Mouse (Mus musculus) spleen, adult 12 weeks (tissue): ENCODE data around the gene Aifm2.

Experiments used
- DNase-seq: peaks from one replicate; pipeline ENCODE4 v3.0.0; 2022; ENCODE audit warnings: low spot score

Gene Aifm2

DNA sequence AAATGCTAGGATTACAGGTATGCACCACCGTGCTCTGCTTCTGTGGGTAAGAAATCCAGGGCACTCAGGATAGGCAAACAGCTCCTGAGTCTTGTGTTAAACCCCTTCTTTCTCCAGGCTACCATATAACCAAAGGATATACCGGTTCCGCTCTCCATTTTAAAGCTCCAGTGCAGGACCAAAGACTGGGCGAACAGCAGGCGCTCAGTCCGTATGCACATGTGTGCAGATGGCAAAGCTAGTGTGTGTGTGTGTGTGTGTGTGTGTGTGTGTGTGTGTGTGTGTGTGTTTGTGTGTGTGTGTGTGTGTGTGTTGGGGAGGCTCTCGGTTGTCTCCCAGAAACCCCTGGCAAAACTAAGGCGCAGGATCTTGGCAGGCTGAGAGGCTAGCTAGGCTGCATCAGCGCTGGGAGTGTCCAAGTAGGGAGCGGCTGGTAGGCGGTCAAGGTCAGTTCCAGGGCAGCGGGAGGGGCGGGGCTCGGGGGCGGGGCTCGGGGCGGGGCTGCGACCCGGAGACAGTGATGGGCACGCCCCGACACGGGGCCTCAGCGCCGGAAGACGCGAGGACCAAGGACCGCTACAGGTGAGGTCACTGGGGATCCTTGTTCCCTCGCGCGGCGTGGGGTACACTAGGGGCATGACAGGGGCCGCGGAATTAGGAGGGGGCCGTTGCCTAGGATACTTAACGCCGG lies at the start of gene Aifm2:
TSS of gene Aifm2 (plus strand) at position 493 of the 691 bp plus-strand sequence.
- DNase-seq: peak; percentile 34

DNA sequence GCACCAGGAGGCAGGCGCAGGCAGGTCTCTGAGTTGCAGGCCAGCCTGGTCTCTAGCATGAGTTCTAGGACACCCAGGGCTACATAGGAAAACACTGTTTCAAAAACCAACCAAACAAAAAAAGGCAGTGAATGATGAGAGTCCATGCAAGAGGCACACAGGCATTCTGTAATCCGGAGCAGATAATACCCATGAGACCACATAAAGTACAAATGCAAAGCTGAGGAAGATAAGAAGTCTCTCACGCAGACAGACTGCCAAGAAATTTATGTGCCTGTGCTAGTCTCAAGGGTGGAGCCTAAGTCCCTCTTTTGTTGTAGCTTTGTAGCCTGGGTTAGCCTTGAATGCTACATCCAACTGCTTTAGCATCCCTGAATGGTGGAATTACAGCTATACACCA lies 49.4 kb upstream of the Aifm2 start:
- no peak for DNase-seq

DNA sequence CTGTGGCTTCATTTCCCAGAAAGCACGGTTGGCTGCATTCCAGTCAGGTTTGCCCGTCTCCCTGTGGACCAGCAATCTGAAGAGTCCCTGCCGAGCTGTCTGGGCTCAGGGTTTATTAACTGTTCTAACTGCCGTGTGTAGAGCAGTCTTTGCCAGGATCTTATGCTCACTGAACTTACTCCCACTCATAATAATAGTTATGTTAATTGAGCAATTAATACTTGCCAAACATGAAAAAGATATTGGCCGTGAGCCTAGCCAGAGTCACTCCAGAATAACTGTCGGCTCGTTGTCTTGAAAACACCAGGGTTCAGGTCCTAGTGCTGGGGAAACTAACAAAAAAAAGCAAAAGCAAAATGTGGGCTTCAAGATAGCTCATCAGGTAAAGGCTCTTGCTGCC lies 45.8 kb upstream of the Aifm2 start:
- no peak for DNase-seq

DNA sequence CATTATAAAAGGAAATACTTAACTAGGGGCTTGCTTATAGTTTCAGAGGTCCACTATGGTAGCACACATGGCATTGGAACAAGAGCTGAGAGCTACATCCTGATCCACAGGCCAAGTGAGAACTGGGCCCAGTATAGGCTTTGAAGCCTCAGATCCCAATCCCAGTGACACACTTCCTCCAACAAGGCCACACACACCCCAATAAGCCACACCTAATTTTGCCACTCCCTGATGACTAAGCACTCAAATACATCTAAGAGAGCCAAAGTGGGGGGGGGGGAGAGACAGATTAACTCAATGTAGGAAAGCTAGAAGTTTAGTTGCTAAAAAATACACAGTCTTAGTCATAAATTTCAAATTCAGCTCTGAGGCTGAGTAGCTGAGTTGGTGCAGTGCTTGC lies 45.2 kb upstream of the Aifm2 start:
- DNase-seq: no peak

DNA sequence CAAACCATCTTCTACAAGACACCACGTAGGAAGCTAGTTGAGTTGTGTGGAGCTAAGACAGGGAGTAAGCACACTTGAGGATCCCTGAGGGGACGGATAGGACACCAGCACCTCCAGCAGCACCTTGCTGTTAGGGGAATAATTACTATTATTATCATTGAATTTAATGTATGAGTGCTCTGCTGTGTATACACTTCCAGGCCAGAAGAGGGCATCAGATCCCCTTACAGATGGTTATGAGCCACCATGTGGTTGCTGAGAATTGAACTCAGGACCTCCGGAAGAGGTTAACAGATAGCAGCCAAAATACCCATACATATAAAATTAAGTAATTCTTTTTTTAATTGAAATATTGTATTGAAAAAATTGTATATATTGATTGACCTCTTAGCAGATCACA lies 44.3 kb upstream of the Aifm2 start:
- no peak for DNase-seq

DNA sequence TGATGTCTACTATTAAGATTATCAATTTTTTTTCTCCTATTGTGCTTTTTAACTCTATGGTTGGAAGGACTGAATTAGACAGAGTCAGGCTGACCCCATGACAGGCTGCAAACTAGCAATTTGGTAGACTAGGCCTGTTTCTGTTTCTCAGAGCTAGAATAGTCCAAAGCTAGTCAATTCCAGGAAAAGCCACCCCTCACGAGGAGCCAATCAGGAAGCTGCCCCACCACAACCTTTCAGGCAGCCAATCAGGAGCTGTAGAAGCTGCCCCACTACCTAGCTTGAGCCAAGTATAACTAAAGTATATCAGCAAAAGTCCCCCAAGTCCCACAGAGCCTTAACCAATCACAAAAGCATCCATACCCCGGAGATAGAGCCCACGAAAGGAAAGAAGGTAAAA lies 39.1 kb upstream of the Aifm2 start:
- no peak for DNase-seq

DNA sequence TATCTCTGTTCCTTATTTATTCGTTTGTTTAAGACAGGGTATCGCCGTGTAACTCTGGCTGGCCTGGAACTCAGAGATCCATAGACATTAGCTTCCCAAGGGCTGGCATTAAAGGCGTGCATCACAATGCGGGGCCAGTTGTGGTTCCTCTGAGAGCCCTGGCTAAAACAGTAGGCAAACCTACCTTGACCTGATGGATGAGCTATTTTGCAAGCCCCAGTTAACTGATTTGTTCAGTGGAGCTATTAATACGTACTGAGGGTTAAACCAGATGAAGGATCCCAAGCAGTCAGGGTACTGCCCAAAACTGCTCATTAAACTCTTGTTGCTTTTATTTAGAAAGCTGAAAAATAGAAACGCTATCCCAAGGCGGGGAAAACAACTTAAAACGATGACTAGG lies 35.5 kb upstream of the Aifm2 start:
- no peak for DNase-seq

DNA sequence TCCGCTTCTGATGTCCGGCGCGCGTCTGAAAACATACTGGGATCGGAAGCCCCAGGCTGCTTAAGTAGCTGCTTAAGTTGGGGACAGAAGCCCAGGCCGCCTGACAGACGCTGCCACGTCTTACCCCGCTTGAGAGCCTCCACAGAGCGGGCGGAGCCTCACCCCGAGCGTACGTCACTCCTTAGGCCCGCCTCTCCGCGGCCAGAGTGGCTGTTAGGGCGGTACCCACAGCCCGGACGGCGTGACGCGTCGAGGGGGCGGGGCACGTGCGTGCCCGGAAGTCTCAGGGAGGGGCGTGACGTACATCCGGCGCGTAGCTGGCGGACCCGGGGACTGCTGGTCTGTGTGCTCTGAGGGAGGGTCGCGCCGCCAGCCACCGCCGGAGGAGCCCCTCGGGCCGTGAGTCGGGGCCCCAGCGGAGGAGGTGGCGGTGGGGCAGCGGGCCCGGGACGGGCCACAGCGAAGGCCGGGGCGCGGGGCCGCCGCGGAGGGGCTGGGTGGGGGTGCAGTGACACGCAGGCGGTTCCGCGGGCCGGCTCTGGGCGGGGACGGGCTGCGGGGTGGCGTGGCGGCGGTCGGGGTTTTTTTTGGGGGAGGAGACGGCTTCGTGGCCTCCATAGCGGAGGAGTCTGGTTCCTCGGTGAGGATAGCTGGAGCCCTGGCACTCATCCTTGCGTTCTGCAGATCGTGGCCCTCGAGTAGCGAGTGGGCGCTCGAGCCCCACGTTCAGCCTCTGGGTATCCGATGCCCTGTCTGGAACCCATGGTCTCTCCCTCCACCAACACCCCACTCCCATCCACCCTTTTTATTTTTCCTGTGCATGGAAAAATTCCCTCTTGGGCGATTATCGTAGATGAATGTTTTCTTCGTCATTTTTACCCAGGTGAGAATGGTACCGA lies 34.8 kb upstream of the Aifm2 start, which contains the start of gene Sar1a:
TSS of gene Sar1a (plus strand) at position 285 of the 899 bp plus-strand sequence.
- DNase-seq: peak; percentile 98

DNA sequence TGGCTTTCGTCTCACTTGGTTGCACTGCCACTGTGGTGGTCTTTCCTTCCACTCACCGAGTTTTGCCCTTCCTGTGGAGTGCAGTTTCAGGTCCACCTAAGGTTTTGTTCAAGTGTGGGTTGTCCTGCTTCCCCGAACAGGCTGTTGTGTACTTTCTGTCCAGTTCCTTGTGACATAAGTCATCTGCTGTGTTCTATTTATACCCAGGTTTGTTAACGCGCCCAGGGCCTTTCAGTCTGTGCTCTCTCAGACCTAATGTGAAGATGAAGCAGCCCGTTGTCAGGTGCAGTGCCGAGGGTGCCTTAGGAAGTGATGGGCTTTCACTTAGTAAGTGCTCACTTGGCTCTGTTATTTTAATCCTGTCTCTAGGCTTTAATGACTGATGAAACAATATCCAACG lies 25.7 kb upstream of the Aifm2 start:
- DNase-seq: no peak

DNA sequence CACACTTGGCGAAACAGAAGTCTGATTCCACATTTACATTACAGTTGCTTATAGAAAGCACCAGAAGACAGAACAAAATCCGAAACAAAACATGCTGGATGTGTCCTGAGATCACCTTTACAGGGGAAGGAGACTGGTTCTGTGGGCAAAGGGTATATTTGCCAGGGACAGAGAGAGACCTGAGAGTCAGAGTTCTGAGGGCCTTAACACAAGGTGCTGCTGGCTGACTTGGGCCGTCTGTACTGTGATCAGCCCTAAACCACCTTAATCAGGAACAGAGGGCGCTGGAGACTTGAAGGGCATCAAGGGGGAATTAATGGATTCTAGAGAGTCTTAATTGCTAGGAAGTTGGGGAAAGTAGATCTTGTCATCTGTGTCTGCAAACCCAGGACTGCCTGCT lies 21.5 kb upstream of the Aifm2 start:
- DNase-seq: no peak

DNA sequence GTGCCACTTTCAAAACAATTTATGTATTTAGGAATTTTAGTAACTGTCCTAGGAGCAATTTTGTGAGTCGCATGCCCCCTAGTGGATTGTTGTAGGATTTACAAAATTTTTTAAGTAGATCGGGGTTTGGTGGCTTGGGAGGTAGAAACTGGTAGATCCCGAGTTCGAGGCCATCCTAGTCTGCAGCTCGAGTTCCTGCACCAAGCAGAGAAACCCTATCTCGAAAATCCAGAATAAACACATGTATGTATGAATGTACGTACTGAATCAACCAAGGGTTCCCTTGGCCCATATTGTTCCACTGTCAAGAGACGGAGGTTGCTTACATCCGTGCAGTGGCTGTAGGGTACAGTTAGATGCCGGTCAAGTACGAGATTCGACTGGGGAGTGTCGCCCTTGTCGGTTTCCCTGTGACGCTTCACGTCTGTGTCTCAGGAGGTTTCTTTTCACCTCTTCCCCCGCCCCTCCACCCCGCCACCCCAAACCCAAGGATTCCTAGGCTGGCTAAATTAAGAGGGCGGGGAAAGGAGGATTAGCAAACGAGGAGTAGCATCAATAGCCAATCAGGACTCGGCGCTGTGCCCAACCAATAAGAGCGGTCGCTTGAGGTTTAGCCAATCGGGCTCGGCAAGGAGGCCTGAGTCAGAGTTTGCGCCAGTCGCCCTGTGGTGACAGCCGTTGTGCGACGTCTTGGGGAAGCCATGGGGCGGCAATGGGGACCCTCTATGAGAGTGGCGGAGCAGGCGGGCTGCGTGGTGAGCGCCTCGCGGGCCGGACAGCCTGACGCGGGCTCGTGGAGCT lies 20.0 kb upstream of the Aifm2 start, which contains the start of gene Tysnd1:
TSS of gene Tysnd1 (plus strand) at position 645 of the 801 bp plus-strand sequence.
- DNase-seq: peak; percentile 83

DNA sequence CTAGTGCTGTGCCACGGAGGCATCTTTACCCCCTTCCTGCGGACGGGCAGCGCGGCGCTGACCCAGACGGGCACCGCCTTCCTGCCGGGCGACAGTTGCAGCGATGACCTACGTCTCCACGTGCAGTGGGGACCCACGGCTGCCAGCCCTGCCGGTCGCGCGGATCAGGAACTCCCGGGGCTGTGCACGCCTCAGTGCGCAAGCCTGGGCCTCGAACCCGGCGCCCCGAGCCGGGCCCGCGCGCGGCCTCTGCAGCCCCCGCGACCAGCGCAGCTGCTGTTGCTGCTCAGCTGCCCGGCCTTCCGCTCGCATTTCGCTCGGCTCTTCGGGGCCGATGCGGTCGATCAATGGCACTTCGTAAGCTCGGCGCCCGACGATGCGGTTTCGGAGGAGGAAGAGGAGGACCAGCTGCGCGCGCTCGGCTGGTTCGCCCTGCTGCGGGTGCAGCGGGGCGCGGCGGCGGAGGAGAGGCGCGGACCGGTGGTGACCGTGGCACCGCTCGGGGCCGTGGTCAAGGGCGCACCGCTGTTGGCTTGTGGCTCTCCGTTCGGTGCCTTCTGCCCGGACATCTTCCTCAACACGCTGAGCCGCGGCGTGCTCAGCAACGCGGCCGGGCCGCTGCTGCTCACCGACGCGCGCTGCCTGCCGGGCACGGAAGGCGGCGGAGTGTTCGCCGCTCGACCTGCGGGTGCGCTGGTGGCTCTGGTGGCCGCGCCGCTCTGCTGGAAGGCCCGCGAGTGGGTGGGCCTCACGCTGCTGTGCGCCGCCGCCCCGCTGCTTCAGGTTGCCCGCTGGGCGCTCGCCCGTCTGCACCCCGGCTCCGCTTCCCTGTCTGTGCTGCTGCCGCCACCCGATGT lies 19.1 kb upstream of the Aifm2 start:
- peak; percentile 29 for DNase-seq

DNA sequence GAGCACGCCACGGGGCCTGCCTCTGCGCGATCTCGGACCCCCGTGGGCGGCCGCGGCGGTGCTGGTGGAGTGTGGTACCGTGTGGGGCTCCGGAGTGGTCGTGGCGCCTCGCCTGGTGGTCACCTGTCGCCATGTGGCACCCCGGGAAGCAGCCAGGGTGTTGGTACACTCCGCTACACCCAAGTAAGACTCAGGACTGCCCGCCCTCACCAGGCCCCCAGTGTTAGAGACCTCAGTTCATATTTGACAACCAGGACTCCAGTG lies 18.6 kb upstream of the Aifm2 start:
- DNase-seq: no peak

DNA sequence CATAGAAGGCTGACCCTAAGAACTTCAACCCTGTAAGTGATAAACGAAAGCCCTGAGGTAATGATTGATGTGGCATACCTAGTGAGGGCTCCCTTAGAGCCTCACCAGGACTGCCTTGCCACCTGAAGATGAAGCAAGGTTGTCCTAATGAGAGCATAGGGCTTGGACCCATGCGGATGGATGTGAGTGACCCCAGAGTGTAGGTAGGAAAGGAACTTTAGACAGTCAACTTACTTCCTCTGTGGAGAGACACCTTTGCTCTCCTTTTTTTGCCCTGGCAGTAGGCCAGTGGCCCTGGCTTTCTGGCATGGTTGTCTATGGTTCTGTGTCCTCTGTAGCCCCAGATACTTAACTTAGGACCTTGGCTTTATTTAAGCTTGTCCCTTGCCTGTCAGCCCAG lies 18.0 kb upstream of the Aifm2 start:
- DNase-seq: no peak

DNA sequence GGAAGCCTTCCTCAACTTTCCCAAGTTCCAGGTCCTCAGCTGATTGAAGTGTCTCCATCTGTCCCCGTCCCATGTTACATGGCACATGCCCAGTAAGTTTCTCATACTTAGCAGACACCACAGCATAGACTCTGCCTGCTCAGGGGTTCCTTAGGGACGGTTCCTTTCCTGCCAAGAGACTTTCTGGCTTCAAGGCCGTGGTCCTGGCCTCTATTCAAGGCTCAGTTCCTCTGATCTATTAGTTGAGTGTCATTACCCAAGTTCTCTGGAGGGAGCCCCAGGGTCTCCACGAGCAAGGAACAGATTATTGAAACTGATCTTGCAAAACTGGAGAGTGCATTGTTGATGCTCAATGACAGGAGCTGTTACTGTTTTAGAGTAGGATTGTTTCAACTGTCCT lies 10.4 kb upstream of the Aifm2 start:
- no peak for DNase-seq

DNA sequence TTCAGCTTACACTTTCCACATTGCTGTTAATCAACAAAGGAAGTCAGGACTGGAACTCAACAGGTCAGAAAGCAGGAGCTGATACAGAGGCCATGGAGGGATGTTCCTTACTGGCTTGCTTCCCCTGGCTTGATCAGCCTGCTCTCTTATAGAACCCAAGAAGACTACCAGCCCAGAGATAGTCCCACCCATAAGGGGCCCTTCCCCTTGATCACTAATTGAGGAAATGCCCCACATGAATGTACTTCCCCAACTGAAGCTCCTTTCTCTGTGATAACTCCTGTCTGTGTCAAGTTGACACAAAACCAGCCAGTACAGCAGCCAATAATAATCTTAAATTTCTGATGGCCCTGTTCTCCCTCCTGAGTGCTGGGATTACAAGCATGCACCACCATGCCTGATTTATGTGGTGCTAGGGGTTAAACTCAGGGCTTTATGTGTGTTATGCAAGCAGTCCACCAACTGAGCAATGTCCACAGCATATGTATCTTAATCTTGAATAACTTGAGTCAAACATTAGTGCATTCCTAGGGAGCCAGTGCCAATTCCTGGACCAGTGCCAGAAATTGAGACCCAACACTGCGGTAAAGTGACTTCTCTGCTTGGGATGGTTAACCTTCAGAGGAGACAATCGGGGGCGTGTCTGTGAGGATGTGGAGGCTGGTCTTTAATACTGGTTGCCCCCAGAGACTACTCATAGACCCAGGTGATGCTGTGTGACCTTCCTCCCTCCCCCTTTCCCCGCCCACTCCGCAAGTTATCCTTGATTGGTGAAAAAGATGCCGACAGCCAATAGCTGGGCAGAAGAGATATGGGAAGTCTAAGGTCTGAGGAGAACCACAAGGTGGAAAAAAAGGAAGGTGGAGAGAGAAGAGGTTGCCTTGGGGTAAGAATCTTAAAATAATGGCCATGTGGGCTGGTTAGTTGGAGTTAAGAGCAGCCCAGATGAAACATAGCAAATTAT lies 8.4 kb upstream of the Aifm2 start:
- DNase-seq: no peak

DNA sequence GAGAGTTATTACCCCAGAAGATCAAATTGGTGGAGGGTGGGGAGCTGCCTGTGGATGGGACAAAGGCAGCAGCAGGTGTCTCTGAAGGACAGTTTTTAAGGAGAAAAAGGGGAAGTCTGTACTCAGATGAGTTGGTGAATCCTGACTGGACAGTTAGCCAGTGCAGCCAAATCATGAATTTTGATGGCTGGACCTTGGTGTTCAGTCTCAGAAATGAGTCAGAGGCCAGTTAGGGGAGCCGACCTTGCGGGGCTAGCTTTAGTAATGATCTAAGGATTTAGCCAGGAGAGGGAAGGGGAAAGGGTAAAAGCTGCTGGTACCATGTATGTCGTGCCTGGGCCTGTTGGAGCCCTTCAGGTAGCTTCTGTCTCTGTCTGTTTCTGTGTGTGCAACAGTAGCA lies 1.5 kb upstream of the Aifm2 start:
- DNase-seq: no peak

DNA sequence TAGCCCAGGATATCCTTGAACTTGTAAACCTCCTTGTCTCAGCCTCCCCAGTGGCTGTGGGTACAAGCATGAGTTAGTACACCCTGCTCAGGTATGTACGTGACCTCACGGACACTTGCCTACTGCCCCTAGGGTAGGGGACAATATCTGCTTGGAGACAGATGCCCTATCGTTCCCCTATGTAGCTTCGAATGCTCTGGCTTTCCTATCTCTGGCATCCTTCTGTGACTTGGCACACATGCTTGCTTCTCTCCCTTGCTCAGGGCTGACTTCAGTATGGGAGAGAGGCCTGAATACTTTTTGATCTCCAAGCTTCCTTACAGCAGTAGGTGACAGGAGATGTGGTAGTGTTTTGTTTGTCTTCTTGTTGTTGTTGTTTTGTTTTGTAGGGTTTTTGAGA lies 917 bp upstream of the Aifm2 start:
- DNase-seq: no peak

DNA sequence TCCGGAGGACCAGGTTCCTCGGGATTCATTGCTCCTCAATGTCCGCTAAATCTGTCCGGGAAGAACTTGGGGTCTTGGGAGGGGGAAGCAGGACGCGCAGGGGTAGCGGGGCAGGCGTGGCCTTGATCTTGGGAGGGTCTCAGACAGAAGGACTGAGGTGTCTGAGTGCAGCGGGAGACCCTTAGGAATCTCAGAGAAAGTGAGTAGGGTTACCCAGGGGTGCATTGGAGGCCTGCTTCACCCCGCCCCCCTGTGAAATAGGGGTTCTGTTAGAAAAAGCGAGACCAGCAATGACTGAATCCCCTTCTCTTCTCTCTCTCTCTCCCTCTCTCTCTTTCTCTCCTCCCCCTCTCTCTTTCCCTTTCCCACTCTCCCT lies 387 bp downstream of the Aifm2 start:
- no peak for DNase-seq

DNA sequence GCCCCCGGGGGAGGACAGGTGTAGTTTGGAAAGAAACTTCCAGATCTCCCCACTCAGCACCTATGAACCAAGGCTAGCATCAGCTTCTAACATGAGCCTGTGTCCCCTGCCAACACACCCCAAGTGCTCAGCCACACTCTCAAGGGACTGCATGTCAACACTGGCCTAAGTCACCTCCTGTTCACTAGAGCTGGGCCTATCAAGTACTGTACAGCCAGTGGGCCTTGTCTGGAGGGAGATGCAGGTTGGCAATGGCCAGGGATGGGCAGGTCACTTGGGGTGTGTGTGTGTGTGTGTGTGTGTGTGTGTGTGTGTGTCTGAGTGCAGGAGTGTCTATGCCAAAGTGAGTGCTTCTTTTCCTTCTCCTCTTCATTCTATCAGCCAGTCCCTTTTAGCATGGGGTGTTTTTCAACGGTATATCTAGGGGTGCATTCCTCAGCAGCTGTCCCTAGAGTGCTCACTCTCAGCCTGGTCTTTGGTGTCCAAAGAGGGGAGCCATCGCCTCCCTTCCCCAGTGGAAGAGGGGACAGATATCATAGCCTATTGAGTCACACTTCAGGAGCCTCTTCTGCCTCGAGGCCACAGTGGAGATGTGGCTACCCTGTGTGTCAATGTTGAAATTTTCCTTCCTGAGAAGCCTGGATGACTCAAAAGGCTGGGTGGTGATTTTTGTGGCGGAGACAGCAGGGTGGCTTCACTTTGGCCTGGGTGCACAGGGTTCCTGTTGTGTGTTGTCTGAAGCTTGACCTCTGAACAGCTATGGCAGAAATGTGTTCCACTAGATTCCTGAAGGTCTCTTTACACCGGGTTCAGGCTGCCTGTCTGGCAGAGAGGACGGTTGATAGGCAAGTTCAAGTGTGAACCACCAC lies 1.2 kb downstream of the Aifm2 start:
- DNase-seq: no peak
